Mouse (Mus musculus) layer of hippocampus, adult 9-10 months (tissue): ENCODE results near the gene Errfi1.

Experiments used
- DNase-seq: peaks from one replicate; pipeline ENCODE4 v3.0.0; 2022; ENCODE audit warnings: low spot score

The Errfi1 gene

DNA sequence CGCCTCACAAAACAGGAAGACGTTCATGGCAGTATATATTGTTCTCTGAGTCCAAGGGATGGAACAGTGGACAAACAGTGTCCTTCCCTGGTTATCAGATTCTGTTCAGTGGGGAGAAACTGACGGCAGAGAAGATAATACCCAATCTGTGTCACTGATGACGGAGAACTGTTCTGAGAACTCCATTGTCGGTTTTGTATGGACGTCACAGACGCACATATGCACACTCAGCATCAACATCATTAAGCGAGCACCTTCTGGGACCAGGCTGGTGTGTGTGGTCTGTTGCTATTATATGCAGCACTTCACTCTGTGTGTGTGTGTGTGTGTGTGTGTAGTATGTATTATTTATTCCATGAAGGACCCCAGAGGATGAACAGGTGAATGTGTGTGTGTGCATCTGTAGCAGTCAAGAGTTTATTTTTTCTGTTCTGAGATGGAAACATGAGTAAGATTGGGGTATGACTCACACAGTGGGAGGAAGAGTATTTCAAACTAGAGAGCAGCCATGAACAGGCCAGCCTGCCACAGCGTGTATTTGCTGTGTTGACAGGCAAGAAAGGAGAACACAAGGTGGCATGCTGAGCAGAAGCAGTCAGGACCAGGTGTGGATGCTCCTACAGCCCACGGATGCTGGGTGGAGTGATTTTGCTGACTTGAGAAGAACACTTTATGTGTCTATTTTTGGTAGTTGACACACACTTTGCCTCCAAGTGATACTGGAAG, 61.6 kb downstream of the Errfi1 start:
- DNase-seq = no peak

DNA sequence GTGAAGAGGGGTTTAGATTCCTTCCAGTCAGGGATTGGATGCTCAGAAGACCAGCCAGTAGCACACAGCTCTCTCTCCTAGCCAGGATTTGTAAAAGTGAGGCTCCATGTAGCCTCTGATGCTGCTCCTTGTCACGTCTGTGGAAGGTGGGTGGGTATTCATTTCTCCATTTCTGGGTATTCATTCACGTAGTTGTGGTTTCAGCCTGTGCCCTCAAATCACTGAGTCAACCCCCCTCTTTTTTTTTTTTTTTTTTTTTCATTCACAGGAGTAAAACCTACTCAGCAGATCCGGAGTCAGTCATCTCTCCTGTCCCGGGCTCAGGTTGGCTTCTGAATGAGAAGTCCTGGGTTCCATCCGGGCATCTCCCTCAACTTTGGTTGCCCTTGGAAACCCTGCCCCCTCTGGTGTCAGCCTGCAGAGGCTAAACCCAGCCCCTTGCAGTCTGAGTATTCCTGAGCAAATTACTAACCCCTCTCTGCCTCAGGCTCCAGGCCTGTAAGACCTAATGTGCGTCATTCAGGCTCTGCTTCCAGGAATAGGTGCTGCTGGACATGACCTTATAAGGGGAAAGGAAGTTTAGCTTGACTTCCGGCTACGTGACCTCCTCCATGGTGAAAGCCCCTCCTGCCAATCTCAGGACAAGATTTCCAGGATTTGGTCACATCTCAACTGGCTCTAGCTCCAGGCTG, 63.8 kb downstream of the Errfi1 start:
- no peak for DNase-seq
